Mouse (Mus musculus): ENCODE measurements at regions not wholly inside any gene's neighbourhood (a gene's known extent, or its start where the extent isn't known, plus 50 kb on each side); places are given as distances from the start of the nearest gene placed in this dataset.
"Not testable (repeated sequence)": the region's sequence is repeated elsewhere in the genome, so short reads cannot be mapped to it uniquely, and the experiment has no call there.

DNA sequence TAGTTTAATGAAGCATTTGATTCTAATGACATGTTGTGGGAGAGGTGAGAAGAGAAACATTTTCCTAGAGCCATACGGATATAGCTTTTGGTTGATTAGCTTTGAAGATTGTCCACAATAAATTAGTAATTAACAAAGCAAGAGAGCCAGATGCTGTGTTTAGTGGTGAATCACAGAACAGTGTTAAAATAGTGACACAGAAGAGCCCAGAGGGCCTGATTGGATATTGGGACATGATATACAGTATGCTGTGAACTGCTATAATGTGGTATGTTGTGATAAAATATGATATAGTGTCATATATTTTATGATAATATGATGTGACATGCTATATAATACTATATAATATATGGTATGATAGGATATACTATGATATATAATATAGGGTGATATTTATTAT lies 243.7 kb upstream of the Ngly1 start:
- Histone ChIP-seq H3K4me1 (no peaks in the 10 kb centered on the region), H3K9me3 (no peaks in the 10 kb centered on the region), H3K4me3 (no peak overlapping the region), H3K27ac (replicated peaks) (no peak overlapping the region), H3K4me2 (replicated peaks) (no peak overlapping the region), H3K36me3 (no peaks in the 10 kb centered on the region), H3K9ac (replicated peaks) (no peak overlapping the region), H3K27me3 (no peaks in the 10 kb centered on the region)
- 88% methylated on average over 1 of the region's 1 CpGs for WGBS
- no peak for ATAC-seq (ENCODE audit: low FRiP score, low read depth)

- ATAC-seq (ENCODE audit: low FRiP score, low read depth) = 0 out of 2 replicates have a peak, but pooled peaks have one; percentile 19
Observed at GRCm38 (mm10) chr14:16006968-16007367, 242.1 kb upstream of the Ngly1 start.

GRCm38 (mm10) chr14:16009778-16010177 lies 239.3 kb upstream of the Ngly1 start:
- ATAC-seq (ENCODE audit: low FRiP score, low read depth) = no peak
- H3K36me3 ChIP-seq = no peaks in the 10 kb centered on the region
- 0 out of 2 replicates have a peak, but pooled peaks cover 4% of the 10 kb centered on the region for H3K9me3 ChIP-seq

More at GRCm38 (mm10) chr14:16006968-16007367, 242.1 kb upstream of the Ngly1 start:
- no peak overlapping the region for H3K27ac ChIP-seq (replicated peaks)
- H3K4me2 ChIP-seq (replicated peaks) = no peak overlapping the region
- 91% methylated on average over 2 of the region's 2 CpGs for WGBS
- H3K27me3 ChIP-seq = no peaks in the 10 kb centered on the region
- no peak overlapping the region for H3K9ac ChIP-seq (replicated peaks)
- no peaks in the 10 kb centered on the region for H3K4me1 ChIP-seq
- H3K9me3 ChIP-seq = no peaks in the 10 kb centered on the region
- no peak overlapping the region for H3K4me3 ChIP-seq
- no peaks in the 10 kb centered on the region for H3K36me3 ChIP-seq

DNA sequence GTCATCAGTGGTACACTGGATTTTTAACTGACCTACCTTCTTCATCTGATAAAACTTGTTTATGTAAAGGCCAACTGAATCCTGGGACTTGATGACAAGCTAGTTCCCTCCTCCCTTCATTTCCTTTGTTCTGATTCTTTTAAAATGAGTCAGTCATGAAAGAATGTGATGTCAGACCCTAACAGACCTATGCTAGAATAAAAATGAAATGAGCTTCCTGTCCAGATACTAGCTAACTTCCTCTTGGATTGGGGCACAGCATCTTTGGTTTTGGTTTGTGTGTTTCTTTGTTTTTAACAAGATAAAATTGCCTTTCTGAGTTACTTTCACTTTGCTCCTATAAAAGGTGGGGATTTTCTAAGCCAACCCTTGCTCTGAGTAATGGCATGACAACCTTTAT lies 225.2 kb upstream of the Ngly1 start:
- H3K9ac ChIP-seq (replicated peaks) = no peak overlapping the region
- ATAC-seq (ENCODE audit: low FRiP score, low read depth) = no peak
- H3K27me3 ChIP-seq = no peaks in the 10 kb centered on the region

More at GRCm38 (mm10) chr14:16009778-16010177, 239.3 kb upstream of the Ngly1 start:
- Histone ChIP-seq H3K27ac (replicated peaks) (no peak overlapping the region), H3K27me3 (no peaks in the 10 kb centered on the region), H3K4me2 (replicated peaks) (no peak overlapping the region), H3K4me3 (no peak overlapping the region), H3K9ac (replicated peaks) (no peak overlapping the region), H3K4me1 (no peaks in the 10 kb centered on the region)

GRCm38 (mm10) chr14:16037771-16038170 lies 211.3 kb upstream of the Ngly1 start:
- Histone ChIP-seq H3K36me3 (no peaks in the 10 kb centered on the region), H3K9ac (replicated peaks) (no peak overlapping the region), H3K4me2 (replicated peaks) (no peak overlapping the region), H3K9me3 (no peaks in the 10 kb centered on the region), H3K27me3 (no peaks in the 10 kb centered on the region), H3K4me3 (no peak overlapping the region), H3K27ac (replicated peaks) (no peak overlapping the region), H3K4me1 (no peaks in the 10 kb centered on the region)
- ATAC-seq (ENCODE audit: low FRiP score, low read depth) = no peak; the same call in 1 of the 2 replicates

More for the DNA sequence above, 225.2 kb upstream of the Ngly1 start:
- Histone ChIP-seq H3K27ac (replicated peaks) (no peak overlapping the region), H3K4me1 (no peaks in the 10 kb centered on the region), H3K9me3 (no peaks in the 10 kb centered on the region), H3K36me3 (no peaks in the 10 kb centered on the region), H3K4me2 (replicated peaks) (no peak overlapping the region), H3K4me3 (no peak overlapping the region)

GRCm38 (mm10) chr14:16038336-16038735 lies 210.7 kb upstream of the Ngly1 start:
- Histone ChIP-seq H3K36me3 (no peaks in the 10 kb centered on the region), H3K4me3 (no peak overlapping the region), H3K27me3 (no peaks in the 10 kb centered on the region), H3K4me2 (replicated peaks) (no peak overlapping the region), H3K9ac (replicated peaks) (no peak overlapping the region), H3K27ac (replicated peaks) (no peak overlapping the region), H3K4me1 (no peaks in the 10 kb centered on the region), H3K9me3 (no peaks in the 10 kb centered on the region)
- no peak for ATAC-seq (ENCODE audit: low FRiP score, low read depth)
- WGBS = 54% methylated on average over 1 of the region's 1 CpGs

DNA sequence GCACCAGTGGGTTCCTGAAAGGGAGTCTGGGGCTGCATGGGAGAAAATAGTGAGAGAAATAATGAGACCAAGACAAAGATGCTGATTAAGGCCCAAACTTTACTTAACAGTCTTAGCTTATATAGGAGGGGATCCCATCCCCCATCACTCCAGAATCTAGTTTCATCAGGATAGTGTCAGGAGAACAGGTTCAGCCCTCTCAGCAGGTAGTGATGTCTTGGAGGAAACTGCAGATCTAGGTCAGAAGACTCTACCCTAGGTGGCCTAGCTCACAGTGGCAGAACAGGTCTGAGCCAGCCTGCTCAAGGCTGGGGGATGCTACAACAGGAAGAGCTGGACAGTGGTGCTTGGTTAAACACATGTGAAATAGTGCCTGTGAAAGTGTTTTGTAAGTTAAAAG lies 204.6 kb upstream of the Ngly1 start:
- Histone ChIP-seq H3K4me3 (no peak overlapping the region), H3K4me1 (no peaks in the 10 kb centered on the region), H3K9ac (replicated peaks) (no peak overlapping the region), H3K27me3 (no peaks in the 10 kb centered on the region), H3K4me2 (replicated peaks) (no peak overlapping the region), H3K9me3 (no peaks in the 10 kb centered on the region), H3K27ac (replicated peaks) (no peak overlapping the region), H3K36me3 (no peaks in the 10 kb centered on the region)
- no peak for ATAC-seq (ENCODE audit: low FRiP score, low read depth)

GRCm38 (mm10) chr14:16072534-16072933 lies 176.5 kb upstream of the Ngly1 start:
- H3K9ac ChIP-seq (replicated peaks); H3K27me3 ChIP-seq; H3K4me1 ChIP-seq; H3K27ac ChIP-seq (replicated peaks); H3K36me3 ChIP-seq; H3K4me2 ChIP-seq (replicated peaks); ATAC-seq (ENCODE audit: low FRiP score, low read depth); H3K9me3 ChIP-seq; H3K4me3 ChIP-seq: not testable (repeated sequence)
- WGBS = 97% methylated on average over 7 of the region's 12 CpGs

GRCm38 (mm10) chr14:16074089-16074488 lies 175.0 kb upstream of the Ngly1 start:
- Histone ChIP-seq H3K36me3 (no peaks in the 10 kb centered on the region), H3K27ac (replicated peaks) (no peak overlapping the region), H3K9ac (replicated peaks) (no peak overlapping the region), H3K27me3 (no peaks in the 10 kb centered on the region), H3K4me3 (no peak overlapping the region), H3K4me1 (no peaks in the 10 kb centered on the region), H3K9me3 (no peaks in the 10 kb centered on the region), H3K4me2 (replicated peaks) (no peak overlapping the region)
- 61% methylated on average over 1 of the region's 1 CpGs for WGBS
- ATAC-seq (ENCODE audit: low FRiP score, low read depth) = no peak

DNA sequence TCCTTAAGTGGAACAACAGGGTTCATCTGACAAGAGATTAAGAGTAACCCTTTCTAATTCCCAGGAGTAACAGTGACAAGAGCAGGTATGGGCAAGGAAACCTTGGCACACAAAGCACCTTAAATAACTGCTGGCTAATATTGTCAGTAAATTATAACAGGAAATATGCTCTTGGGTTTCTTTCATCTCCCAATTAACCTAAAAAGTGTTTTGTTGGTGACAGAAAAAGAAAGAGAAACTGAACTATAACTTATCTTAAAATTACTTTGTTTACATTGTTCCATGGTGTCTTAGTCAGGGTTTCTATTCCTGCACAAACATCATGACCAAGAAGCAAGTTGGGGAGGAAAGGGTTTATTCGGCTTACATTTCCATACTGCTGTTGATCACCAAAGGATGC lies 170.0 kb upstream of the Ngly1 start:
- WGBS = 64% methylated on average over 1 of the region's 1 CpGs
- no peaks in the 10 kb centered on the region for H3K27me3 ChIP-seq
- H3K4me2 ChIP-seq (replicated peaks) = no peak overlapping the region

GRCm38 (mm10) chr14:16087231-16087630 lies 161.8 kb upstream of the Ngly1 start:
- H3K4me1 ChIP-seq; H3K27ac ChIP-seq (replicated peaks); H3K4me2 ChIP-seq (replicated peaks); H3K4me3 ChIP-seq; H3K36me3 ChIP-seq; ATAC-seq (ENCODE audit: low FRiP score, low read depth); H3K9ac ChIP-seq (replicated peaks); H3K27me3 ChIP-seq; H3K9me3 ChIP-seq: not testable (repeated sequence)

More for the DNA sequence above, 170.0 kb upstream of the Ngly1 start:
- Histone ChIP-seq H3K9me3 (no peaks in the 10 kb centered on the region), H3K4me1 (no peaks in the 10 kb centered on the region), H3K36me3 (no peaks in the 10 kb centered on the region), H3K9ac (replicated peaks) (no peak overlapping the region), H3K4me3 (no peak overlapping the region), H3K27ac (replicated peaks) (no peak overlapping the region)
- ATAC-seq (ENCODE audit: low FRiP score, low read depth) = no peak

GRCm38 (mm10) chr14:16092391-16093132 lies 156.5 kb upstream of the Ngly1 start:
- H3K9me3 ChIP-seq = no peaks in the 10 kb centered on the region
- H3K27me3 ChIP-seq = no peaks in the 10 kb centered on the region
- H3K4me3 ChIP-seq = no peak overlapping the region
- H3K27ac ChIP-seq (replicated peaks) = no peak overlapping the region
- no peak overlapping the region for H3K4me2 ChIP-seq (replicated peaks)
- 85% methylated on average over 4 of the region's 4 CpGs for WGBS
- H3K4me1 ChIP-seq = no peaks in the 10 kb centered on the region
- ATAC-seq (ENCODE audit: low FRiP score, low read depth) = no peak
- H3K9ac ChIP-seq (replicated peaks) = no peak overlapping the region
- no peaks in the 10 kb centered on the region for H3K36me3 ChIP-seq

DNA sequence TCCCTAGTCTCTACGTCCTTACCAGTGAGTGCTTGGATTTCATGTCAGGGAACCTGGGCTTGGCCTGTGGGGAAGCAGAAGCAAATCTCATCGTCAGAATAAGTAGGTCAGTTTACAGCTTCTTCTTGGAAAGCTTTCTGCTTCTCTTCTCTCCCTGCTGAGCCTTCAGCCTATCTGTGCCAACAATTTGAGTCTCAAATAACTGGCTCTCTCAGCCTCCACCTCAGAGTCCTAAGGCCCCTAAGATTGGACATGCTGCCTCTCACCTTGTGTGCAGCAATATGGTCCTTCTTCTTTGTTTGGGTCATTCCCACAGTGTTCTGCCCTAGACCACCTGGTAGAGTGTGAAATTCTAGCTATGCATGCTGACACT lies 156.0 kb upstream of the Ngly1 start:
- Histone ChIP-seq H3K4me1 (no peaks in the 10 kb centered on the region), H3K4me2 (replicated peaks) (no peak overlapping the region), H3K27me3 (no peaks in the 10 kb centered on the region), H3K27ac (replicated peaks) (no peak overlapping the region), H3K4me3 (no peak overlapping the region), H3K36me3 (no peaks in the 10 kb centered on the region), H3K9ac (replicated peaks) (no peak overlapping the region), H3K9me3 (no peaks in the 10 kb centered on the region)
- 70% methylated on average over 2 of the region's 2 CpGs for WGBS
- no peak for ATAC-seq (ENCODE audit: low FRiP score, low read depth)
